Mouse (Mus musculus) bone marrow, adult 2 months (tissue): ENCODE data around the gene Psmb6.

Source experiments
- CTCF ChIP-seq: fragments of 200-500 bp; IDR thresholded peaks from 2 replicates; pipeline ENCODE4 v1.5.1; 2011; ENCODE audit warnings: low read length, control low read depth; ENCODE audit not compliant: control insufficient read depth, insufficient read depth
- POLR2A ChIP-seq: fragments of 200-500 bp; IDR thresholded peaks from 2 replicates; pipeline ENCODE4 v1.6.1; 2011; ENCODE audit warnings: low read depth, mild to moderate bottlenecking, control low read depth, low read length, borderline replicate concordance; ENCODE audit not compliant: control insufficient read depth

DNA sequence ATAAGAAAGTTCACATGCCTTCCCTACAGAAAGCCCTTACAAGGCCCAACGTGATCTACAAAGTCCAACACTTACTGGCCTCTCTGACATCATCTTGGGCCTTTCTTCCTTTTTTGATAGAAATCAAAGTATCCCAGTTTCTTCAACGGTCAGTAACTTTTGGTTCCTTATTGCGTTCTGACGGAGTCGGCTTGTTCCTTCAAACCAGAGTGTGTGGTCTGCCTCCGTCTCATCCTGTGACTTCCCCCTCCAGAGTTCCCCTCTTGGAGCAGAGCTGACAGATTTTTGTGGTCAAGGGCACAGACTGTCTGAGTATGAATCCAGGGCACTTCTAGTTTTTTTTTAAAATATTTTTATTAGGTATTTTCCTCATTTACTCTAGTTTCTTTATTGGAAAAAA is 35.5 kb upstream of the Psmb6 start:
- TF ChIP-seq CTCF (no peak), POLR2A (no peak)
